Mouse (Mus musculus) embryo, embryonic 10 days (tissue): Measurements from ENCODE around the gene Hectd2.

ENCODE experiments used
- DNase-seq: peaks from one replicate; pipeline ENCODE4 v3.0.0-alpha.2; 2015; ENCODE audit warnings: low spot score

The Hectd2 gene

GRCm38 (mm10) chr19:36554046-36554784 lies at the start of gene Hectd2:
Gene Hectd2 (plus strand): TSS chr19:36554639.
- peak; percentile 74 for DNase-seq

GRCm38 (mm10) chr19:36504716-36505115 lies 49.7 kb upstream of the Hectd2 start:
- no peak for DNase-seq

DNA sequence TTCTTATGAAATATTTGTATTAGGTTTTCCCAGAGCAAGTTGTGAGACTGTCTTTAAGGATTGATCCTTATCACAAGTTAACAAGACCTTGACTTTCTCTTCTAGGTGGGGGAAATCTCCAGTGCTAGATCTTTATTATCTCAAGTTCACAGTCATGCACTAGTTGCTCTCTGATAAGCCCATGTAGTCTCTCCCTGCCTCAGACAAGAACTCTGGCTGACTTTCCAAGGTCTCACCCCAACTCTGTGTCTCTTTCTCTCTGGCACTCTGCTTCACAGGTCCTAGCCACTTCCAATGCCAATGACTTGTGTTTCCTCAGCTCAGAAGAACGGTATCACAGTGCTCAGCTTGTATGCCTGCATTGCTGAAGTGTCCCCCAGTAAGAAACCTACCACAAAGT lies 43.1 kb upstream of the Hectd2 start:
- DNase-seq, result no peak

DNA sequence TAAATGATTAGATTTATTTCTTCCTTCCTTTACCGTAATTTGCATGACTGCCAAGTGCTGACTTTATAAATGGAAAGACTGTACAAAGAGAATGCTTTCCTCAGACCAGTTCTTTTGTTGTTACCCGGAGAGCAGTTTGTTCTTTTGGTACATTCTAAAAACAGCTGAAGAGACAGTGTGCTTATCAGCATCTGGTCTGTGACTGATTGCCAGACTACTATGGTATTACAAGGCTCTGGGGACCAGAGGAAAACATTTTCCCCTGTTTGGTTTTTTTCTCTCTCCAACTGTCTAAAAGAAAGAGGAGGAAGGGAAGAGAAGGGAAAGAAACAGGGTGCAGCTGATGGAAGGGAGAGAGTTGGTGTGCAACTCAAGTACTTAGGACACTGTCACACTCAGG lies 36.0 kb upstream of the Hectd2 start:
- no peak for DNase-seq

- DNase-seq, result no peak
Measured at GRCm38 (mm10) chr19:36521568-36521967, 32.9 kb upstream of the Hectd2 start.

DNA sequence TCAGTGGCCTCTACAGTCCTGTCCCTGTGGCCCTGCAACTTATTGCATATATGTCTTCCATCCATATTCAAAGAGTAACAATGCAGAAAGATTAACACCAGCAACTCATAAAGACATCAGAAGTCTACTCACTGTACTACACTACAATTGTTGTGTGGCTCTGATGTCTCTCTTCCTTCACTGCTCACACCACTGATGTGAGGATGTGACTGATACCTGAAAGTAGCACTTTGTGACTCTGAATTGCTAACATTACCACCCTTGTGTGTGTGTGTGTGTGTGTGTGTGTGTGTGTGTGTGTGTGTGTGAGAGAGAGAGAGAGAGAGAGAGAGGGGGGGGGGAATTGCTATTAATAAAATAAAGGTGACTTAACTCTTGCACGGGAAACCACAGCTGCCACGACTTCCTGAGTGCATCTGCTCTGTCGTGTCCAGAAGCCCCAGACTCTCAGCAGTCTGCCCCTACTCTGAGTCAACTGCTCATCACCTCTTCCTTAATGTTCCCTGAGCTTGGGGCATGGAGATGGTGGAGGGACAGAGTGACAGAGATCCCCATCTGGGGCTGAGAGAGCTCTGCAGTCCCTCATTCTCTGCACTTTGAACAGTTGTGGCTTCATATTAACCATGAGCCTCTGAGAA lies 31.8 kb upstream of the Hectd2 start:
- no peak for DNase-seq

DNA sequence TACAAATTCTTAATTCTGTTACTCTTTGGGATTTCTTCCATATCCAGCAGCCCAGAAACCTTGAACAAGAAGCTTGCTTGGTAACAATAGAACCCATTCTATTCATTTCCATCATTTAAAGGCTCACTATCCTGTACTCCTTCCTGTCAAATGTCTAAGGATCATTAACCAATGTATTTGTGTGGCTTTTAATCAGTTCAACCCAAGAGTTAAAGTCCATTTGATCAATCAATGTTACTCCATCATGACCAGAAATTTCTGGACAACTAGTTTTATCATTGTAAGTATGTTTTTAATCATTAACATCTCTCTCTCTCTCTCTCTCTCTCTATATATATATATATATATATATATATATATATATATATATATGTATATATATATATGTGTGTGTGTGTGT lies 29.4 kb upstream of the Hectd2 start:
- DNase-seq, result no peak

DNA sequence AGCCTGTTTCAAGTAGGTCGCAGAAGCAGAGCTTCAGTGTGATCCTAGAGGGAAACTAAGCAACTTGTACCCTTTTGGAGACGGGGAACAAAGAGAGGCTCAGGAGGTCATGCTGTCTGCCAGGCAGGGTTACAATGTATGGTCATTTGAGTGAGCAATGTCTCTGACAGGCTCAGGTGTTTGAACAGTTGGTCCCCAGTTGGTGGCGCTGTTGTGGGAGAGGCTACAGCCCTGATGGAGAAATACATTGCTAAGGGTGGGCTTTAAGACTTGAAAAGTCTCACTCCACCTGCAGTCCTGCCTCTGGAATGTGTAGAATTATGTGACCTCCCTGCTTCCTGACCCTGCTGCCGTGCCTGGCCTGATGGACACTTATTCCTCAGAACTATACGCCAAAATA lies 21.4 kb upstream of the Hectd2 start:
- DNase-seq, result peak; percentile 56

DNA sequence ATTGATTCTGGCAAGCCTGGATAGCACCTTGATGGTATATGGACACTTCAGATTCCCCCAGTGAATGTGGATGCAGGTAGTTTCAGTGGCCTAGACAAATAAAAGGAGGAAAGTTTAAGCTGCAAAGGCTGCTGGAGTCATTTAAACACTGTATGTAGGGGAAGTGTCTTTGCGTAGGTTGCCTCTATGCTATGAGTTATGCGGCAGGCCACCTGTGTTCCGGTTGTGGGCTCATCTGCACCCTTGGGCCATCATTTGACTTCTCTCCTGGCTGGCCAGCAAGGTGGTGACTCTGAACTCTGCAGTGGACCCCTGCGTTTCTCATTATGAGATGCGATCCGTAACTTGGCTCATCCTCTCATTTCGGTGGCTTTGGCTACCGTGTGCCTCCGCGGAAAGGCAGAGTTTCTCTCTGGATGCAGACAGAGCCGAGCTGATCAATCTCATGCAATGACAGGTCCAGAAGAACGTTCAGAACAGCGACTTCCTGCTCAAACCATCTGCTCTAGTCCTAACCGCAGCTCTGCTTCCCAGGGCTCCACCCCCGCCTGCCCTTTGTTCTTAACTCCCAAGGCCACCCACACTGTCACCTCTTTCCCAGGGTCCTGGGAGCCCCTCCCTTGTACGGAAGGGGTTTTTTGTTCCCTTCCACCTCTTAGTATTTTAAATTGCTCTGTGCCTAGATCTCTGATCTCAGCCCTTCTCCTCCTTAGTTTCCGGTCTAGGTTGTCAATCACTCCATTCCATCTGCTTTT lies 20.3 kb upstream of the Hectd2 start:
- DNase-seq, result peak; percentile 68

- no peak for DNase-seq
Measured at GRCm38 (mm10) chr19:36534766-36535140, 19.7 kb upstream of the Hectd2 start.

DNA sequence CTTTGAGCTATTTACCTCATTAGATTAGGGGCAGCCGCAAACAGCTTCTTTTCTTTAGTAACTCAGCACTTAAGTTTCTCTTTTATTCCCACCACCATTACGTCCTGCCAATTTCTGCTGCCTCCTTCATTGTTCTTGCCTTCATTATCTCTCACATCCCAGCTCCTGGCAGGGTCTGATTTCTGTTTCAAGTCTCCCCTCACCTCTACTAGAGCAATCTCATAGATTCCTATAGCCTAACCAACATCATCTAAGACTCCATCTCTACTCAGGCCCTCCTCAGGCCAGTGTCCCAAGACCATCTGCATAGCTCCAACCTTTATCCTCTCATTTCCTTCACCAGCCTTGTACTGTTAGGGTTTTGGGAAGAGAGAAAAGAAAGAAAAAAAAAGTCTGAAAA lies 19.3 kb upstream of the Hectd2 start:
- no peak for DNase-seq

DNA sequence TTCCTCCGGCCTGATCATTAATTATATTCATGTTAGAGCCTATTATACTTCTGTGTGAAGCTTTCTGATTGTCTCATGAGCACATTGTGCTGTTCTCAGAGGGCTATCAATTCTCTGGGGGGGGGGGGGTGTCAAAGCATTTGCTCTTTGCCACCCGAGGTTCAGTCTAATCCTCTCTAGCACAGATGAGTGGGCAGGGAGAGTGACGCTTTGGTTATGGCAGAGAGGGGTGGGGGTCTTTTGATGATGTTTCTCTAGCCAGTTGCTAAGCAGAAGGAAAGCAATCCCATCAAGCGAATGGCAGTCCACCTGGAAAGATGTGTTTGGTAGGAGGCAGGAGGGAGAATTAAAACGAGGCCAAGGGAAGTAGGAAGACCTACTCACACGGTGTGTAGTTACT lies 18.6 kb upstream of the Hectd2 start:
- DNase-seq, result peak; percentile 41

- no peak for DNase-seq
Measured at GRCm38 (mm10) chr19:36536929-36537328, 17.5 kb upstream of the Hectd2 start.

DNA sequence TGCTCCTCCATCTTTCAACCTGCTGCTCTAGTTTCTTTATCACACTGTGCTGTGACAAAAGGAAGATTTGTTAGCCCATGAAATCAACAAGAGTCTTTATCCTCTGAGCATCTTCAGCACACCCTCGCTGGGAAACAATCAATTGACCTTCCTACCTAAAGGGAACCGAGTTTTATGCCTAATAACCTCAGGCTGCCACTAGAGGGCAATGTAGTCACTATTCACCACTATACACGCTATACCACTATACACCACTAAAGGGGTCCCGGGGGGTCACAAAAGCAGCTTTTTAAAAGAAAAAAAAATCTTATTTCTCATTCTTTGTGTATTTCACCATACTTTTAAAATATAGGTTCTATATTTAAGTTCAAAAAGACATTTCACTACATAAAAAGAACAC lies 15.9 kb upstream of the Hectd2 start:
- peak; percentile 85 for DNase-seq

- no peak for DNase-seq
Measured at GRCm38 (mm10) chr19:36539311-36539710, 15.1 kb upstream of the Hectd2 start.

DNA sequence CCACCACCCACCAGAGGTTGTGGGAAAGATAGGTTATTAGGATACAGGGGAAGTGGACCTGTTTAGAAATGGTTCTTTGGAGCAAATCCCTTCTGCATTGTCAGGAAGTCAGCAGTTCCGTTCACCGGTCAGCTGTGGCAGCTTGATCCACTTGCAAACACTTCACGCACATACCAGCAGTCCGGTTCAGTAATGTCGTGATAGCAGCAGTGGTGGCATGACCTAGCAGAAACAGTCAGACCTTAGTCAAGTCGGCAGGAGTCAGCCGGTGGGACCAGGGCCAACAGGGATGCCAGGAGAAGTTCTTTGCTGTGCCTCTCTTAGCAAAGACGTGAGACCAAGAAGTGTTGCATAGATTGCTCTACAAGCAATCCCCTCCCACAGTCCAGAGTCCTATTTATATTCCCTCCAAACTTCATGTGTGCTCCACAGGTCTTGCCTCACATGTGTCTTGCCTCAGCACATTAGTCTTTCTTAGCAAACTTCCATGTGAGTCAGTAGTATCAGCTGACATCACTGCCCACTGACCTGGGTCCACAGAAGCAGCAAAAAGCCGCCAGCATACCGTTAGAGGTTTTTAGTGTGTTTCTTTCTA lies 14.3 kb upstream of the Hectd2 start:
- no peak for DNase-seq

- no peak for DNase-seq
Measured at GRCm38 (mm10) chr19:36540776-36541175, 13.7 kb upstream of the Hectd2 start.

DNA sequence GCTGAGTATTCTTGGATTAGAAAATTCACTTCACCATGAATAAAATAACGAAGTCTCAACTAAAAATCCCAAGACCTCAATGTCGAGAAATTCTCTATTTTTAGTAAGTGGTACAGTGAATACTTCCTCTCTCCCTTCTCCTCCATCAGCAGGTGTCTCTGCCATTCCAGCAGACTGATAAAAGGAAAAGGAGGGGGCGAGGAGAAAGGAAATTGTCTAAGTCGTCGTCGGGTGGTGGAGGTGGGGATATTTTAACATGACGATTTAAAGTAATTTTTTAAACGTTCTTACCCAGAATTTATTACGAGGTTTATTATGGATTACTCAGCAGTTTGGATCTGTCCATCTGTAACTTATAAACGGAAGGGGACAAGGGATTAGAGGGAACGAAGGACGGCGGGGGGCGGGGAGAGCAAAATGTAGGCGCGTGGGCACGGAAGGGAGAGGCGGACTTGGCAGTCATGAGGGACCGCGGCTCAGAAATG lies 836 bp upstream of the Hectd2 start:
- no peak for DNase-seq

DNA sequence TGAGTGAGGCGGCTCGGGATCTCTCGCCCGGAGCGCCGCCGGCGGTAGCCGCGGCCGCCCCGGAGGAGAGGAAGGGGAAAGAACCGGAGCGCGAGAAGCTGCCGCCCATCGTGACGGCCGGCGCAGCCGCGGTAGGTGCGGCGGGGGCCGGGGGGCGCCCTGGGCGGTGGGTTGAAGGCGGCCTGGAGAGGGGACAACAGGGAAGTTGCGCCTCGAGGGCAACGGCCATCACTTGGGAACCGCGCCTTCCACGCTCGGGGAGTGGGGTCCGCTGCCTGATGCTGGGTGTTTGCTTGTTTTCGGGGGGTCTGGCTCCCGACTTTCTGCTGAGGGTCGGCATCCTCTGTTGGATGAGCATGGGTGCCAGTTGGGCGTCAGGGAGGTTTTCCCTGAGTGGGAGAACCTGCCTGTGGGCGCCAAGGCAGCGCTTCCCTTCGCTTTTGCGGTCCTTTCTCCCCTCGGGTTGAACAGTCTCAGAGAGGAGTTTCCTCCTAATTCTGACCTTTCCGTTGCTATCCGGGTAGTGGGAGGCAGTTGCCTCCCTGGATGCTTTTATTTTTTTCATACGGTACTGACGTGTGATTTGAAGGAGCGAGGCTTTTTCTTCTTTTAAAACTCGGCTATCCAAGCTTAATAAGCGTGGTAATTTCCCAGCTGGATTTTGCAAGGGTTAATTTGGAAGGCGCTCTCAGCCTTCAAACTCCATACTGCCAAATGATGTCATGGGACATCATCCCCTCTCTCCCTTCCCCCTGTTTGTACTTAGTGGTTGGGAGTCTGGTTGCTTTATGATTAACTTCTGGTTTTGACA lies 551 bp downstream of the Hectd2 start:
- DNase-seq, result peak; percentile 60

- DNase-seq, result no peak
Measured at GRCm38 (mm10) chr19:36559331-36559730, 4.9 kb downstream of the Hectd2 start.

GRCm38 (mm10) chr19:36560160-36560559 lies 5.7 kb downstream of the Hectd2 start:
- no peak for DNase-seq

GRCm38 (mm10) chr19:36561171-36561570 lies 6.7 kb downstream of the Hectd2 start:
- no peak for DNase-seq
